Mouse (Mus musculus) hindbrain, embryonic 15.5 days (tissue): Measurements from ENCODE around the gene Glt8d1. TPM values are rescaled to one million over a fixed set of nuclear protein-coding genes. Genes with fewer than 3 reads are reported as not detected.

ENCODE experiments used
- ATAC-seq: fragments of 200-750 bp; cut with Nextera tagmentation; 2 replicates; pipeline ENCODE4 v1.8.0; 2017; ENCODE audit warnings: low read depth, moderate number of reproducible peaks, moderate TSS enrichment; ENCODE audit not compliant: low FRiP score
- H3K27ac ChIP-seq: fragments of 300-500 bp; sonication (generic); replicated peaks from 2 replicates; pipeline ENCODE4 v1.5.1; 2015; ENCODE audit warnings: mild to moderate bottlenecking, inconsistent platforms
- H3K27me3 ChIP-seq: fragments of 300-500 bp; sonication (generic); 2 replicates; pipeline ENCODE4 v1.6.1; 2015; ENCODE audit warnings: control low read depth, inconsistent platforms
- H3K36me3 ChIP-seq: fragments of 300-500 bp; sonication (generic); 2 replicates; pipeline ENCODE4 v1.6.1; 2015; ENCODE audit warnings: control low read depth, inconsistent platforms
- H3K4me1 ChIP-seq: fragments of 300-500 bp; sonication (generic); replicated peaks from 2 replicates; pipeline ENCODE4 v1.6.1; 2015; ENCODE audit warnings: control low read depth, inconsistent platforms
- H3K4me2 ChIP-seq: fragments of 300-500 bp; sonication (generic); 2 replicates; pipeline ENCODE4 v1.6.1; 2015; ENCODE audit warnings: moderate library complexity, mild to moderate bottlenecking, inconsistent platforms
- H3K4me3 ChIP-seq: fragments of 300-500 bp; sonication (generic); 2 replicates; pipeline ENCODE4 v1.5.1; 2015; ENCODE audit warnings: mild to moderate bottlenecking, inconsistent platforms
- H3K9ac ChIP-seq: fragments of 300-500 bp; sonication (generic); 2 replicates; pipeline ENCODE4 v1.6.1; 2015; ENCODE audit warnings: inconsistent platforms
- H3K9me3 ChIP-seq: fragments of 300-500 bp; sonication (generic); 2 replicates; pipeline ENCODE4 v1.6.1; 2016; ENCODE audit warnings: control low read depth, inconsistent platforms
- WGBS: fragments of 180-500 bp; shearing (Covaris S2); methylation state at CpG from one replicate; pipeline ENCODE4 v1.1.7; 2015; 5-methylcytosine and 5-hydroxymethylcytosine counted together
- polyA plus RNA-seq: library from polyadenylated mRNA; unstranded; fragments of >200 nt; fragmentation: Nextera tagmentation; extraction: Ambion mirVana; gene quantifications from 2 replicates; pipeline ENCODE4 v1.2.1, GENCODE M21; 2015

Gene Glt8d1
- polyA plus RNA-seq, 1 experiment from 2014 or later, result 60.4 TPM

- H3K27ac ChIP-seq, result no peak overlapping the region
- no peaks in the 10 kb centered on the region for H3K9me3 ChIP-seq
- peaks cover 76% of the 10 kb centered on the region for H3K36me3 ChIP-seq
- no peak overlapping the region for H3K9ac ChIP-seq
- H3K4me2 ChIP-seq, result no peak overlapping the region
- ATAC-seq, result no peak
- peaks cover 9% of the 10 kb centered on the region for H3K4me1 ChIP-seq
- 93% methylated on average over 2 of the region's 2 CpGs for WGBS
- H3K4me3 ChIP-seq, result no peak overlapping the region
- no peaks in the 10 kb centered on the region for H3K27me3 ChIP-seq
Observed at GRCm38 (mm10) chr14:31013928-31014327, 12.7 kb downstream of the Glt8d1 start.

- Histone ChIP-seq H3K4me3 (no peak overlapping the region), H3K4me1 (peaks cover 20% of the 10 kb centered on the region), H3K4me2 (no peak overlapping the region), H3K36me3 (peaks cover 59% of the 10 kb centered on the region), H3K9ac (no peak overlapping the region), H3K27me3 (no peaks in the 10 kb centered on the region), H3K27ac (no peak overlapping the region), H3K9me3 (no peaks in the 10 kb centered on the region)
- WGBS, result 97% methylated on average over 1 of the region's 1 CpGs
- no peak for ATAC-seq
Observed at GRCm38 (mm10) chr14:31016063-31016462, 14.9 kb downstream of the Glt8d1 start.

GRCm38 (mm10) chr14:31017854-31018253, 16.7 kb downstream of the Glt8d1 start:
- peaks cover 30% of the 10 kb centered on the region for H3K4me1 ChIP-seq
- H3K36me3 ChIP-seq, result peaks cover 45% of the 10 kb centered on the region
- no peak overlapping the region for H3K27ac ChIP-seq
- H3K9ac ChIP-seq, result peak overlapping the region; percentile 93
- WGBS, result 1% methylated on average over 2 of the region's 2 CpGs
- no peaks in the 10 kb centered on the region for H3K27me3 ChIP-seq
- H3K4me3 ChIP-seq, result peak overlapping the region; percentile 70
- no peak for ATAC-seq
- no peaks in the 10 kb centered on the region for H3K9me3 ChIP-seq
- peak overlapping the region; percentile 82 for H3K4me2 ChIP-seq

GRCm38 (mm10) chr14:31018860-31019291, 17.7 kb downstream of the Glt8d1 start, which contains the start of the genes Pbrm1 and Gnl3:
Gene Pbrm1 (plus strand): TSS chr14:31019138.
Gene Gnl3 (minus strand): TSS chr14:31019152.
- H3K4me2 ChIP-seq, result peak within 1 kb of the TSS; percentile 82
- peaks cover 32% of the 10 kb centered on the region for H3K4me1 ChIP-seq
- under 1% methylated on average over 52 of the region's 53 CpGs for WGBS
- ATAC-seq, result peak; percentile 97
- peak within 1 kb of the TSS; percentile 99 for H3K27ac ChIP-seq
- H3K27me3 ChIP-seq, result no peaks in the 10 kb centered on the region
- H3K4me3 ChIP-seq, result peak within 1 kb of the TSS; percentile 70
- H3K36me3 ChIP-seq, result peaks cover 43% of the 10 kb centered on the region
- no peaks in the 10 kb centered on the region for H3K9me3 ChIP-seq
- H3K9ac ChIP-seq, result peak within 1 kb of the TSS; percentile 93

- Histone ChIP-seq H3K36me3 (peaks cover 41% of the 10 kb centered on the region), H3K9me3 (no peaks in the 10 kb centered on the region), H3K9ac (peak overlapping the region; percentile 93), H3K4me2 (peak overlapping the region; percentile 54), H3K4me1 (peaks cover 32% of the 10 kb centered on the region), H3K4me3 (peak overlapping the region; percentile 70), H3K27ac (peak overlapping the region; percentile 99), H3K27me3 (no peaks in the 10 kb centered on the region)
- peak; percentile 95 for ATAC-seq
- WGBS, result 7% methylated on average over 34 of the region's 56 CpGs
Observed at GRCm38 (mm10) chr14:31019331-31020205, 18.4 kb downstream of the Glt8d1 start.

- Histone ChIP-seq H3K27ac (no peak overlapping the region), H3K9ac (no peak overlapping the region), H3K27me3 (no peaks in the 10 kb centered on the region), H3K4me3 (no peak overlapping the region), H3K4me2 (no peak overlapping the region), H3K4me1 (peaks cover 29% of the 10 kb centered on the region), H3K9me3 (no peaks in the 10 kb centered on the region), H3K36me3 (peaks cover 44% of the 10 kb centered on the region)
- WGBS, result 32% methylated on average over 1 of the region's 1 CpGs
- no peak for ATAC-seq
Observed at GRCm38 (mm10) chr14:31022579-31022978, 21.4 kb downstream of the Glt8d1 start.

GRCm38 (mm10) chr14:31025785-31026184, 24.6 kb downstream of the Glt8d1 start:
- Histone ChIP-seq H3K36me3 (peaks cover 67% of the 10 kb centered on the region), H3K27ac (no peak overlapping the region), H3K27me3 (no peaks in the 10 kb centered on the region), H3K4me2 (no peak overlapping the region), H3K9me3 (no peaks in the 10 kb centered on the region), H3K9ac (no peak overlapping the region), H3K4me1 (peaks cover 12% of the 10 kb centered on the region), H3K4me3 (no peak overlapping the region)
- 77% methylated on average over 3 of the region's 3 CpGs for WGBS
- no peak for ATAC-seq

GRCm38 (mm10) chr14:31045296-31045695, 44.1 kb downstream of the Glt8d1 start:
- H3K4me3 ChIP-seq, result no peak overlapping the region
- H3K9ac ChIP-seq, result no peak overlapping the region
- ATAC-seq, result no peak
- H3K4me1 ChIP-seq, result no peaks in the 10 kb centered on the region
- no peak overlapping the region for H3K27ac ChIP-seq
- H3K9me3 ChIP-seq, result no peaks in the 10 kb centered on the region
- 96% methylated on average over 5 of the region's 5 CpGs for WGBS
- H3K27me3 ChIP-seq, result no peaks in the 10 kb centered on the region
- peaks cover 57% of the 10 kb centered on the region for H3K36me3 ChIP-seq
- H3K4me2 ChIP-seq, result no peak overlapping the region

- Histone ChIP-seq H3K36me3 (peaks cover 59% of the 10 kb centered on the region), H3K4me2 (no peak overlapping the region), H3K9me3 (no peaks in the 10 kb centered on the region), H3K4me1 (no peaks in the 10 kb centered on the region), H3K9ac (no peak overlapping the region), H3K4me3 (no peak overlapping the region), H3K27me3 (no peaks in the 10 kb centered on the region), H3K27ac (no peak overlapping the region)
- no peak for ATAC-seq
- 95% methylated on average over 1 of the region's 1 CpGs for WGBS
Observed at GRCm38 (mm10) chr14:31045817-31046216, 44.6 kb downstream of the Glt8d1 start.

Other genes with a start within 250 kb of the Glt8d1 start
- 19.8 and 20.4 TPM in 2 replicates for gene Tmem110, start 175.8 kb upstream of the Glt8d1 start, polyA plus RNA-seq
- 0.85 and 0.88 TPM in 2 replicates for gene Mustn1, start 122.2 kb upstream of the Glt8d1 start, polyA plus RNA-seq
- gene Itih4, start 114.9 kb upstream of the Glt8d1 start, polyA plus RNA-seq, result not detected in 2 replicates
- gene Itih3, start 77.6 kb upstream of the Glt8d1 start, polyA plus RNA-seq, result 2.4 and 2.7 TPM in 2 replicates
- gene Itih1, start 58.1 kb upstream of the Glt8d1 start, polyA plus RNA-seq, result not detected in 2 replicates
- 16.2 and 19.6 TPM in 2 replicates for gene Nek4, start 50.0 kb upstream of the Glt8d1 start, polyA plus RNA-seq
- gene Spcs1, start 272 bp downstream of the Glt8d1 start, polyA plus RNA-seq, result 323 and 340 TPM in 2 replicates
- 117 and 124 TPM in 2 replicates for gene Pbrm1, start 17.7 kb downstream of the Glt8d1 start, polyA plus RNA-seq
- 49.0 and 51.8 TPM in 2 replicates for gene Gnl3, start 17.8 kb downstream of the Glt8d1 start, polyA plus RNA-seq
- 59.3 and 61.1 TPM in 2 replicates for gene Smim4, start 127.6 kb downstream of the Glt8d1 start, polyA plus RNA-seq
- gene Nt5dc2, start 129.7 kb downstream of the Glt8d1 start, polyA plus RNA-seq, result 269 and 270 TPM in 2 replicates
- gene Stab1, start 167.2 kb downstream of the Glt8d1 start, polyA plus RNA-seq, result 20.9 and 22.4 TPM in 2 replicates
- 3.5 and 4.0 TPM in 2 replicates for gene Tnnc1, start 206.9 kb downstream of the Glt8d1 start, polyA plus RNA-seq
- gene Nisch, start 215.5 kb downstream of the Glt8d1 start, polyA plus RNA-seq, result 365 and 382 TPM in 2 replicates
- gene Sema3g, start 216.5 kb downstream of the Glt8d1 start, polyA plus RNA-seq, result 0.60 and 0.80 TPM in 2 replicates
- 8.9 and 9.4 TPM in 2 replicates for gene Phf7, start 249.9 kb downstream of the Glt8d1 start, polyA plus RNA-seq